Mouse (Mus musculus) brain, embryonic 14.5 days (tissue): ENCODE data around the gene Parva. TPM values are rescaled to one million over a fixed set of nuclear protein-coding genes. Genes with fewer than 3 reads are reported as not detected.

Experiments used
- DNase-seq: peaks from one replicate; pipeline ENCODE4 v3.0.0-alpha.2; 2011; ENCODE audit warnings: low read depth
- CTCF ChIP-seq: fragments of 200-500 bp; IDR thresholded peaks from 2 replicates; pipeline ENCODE4 v1.5.1; 2012; ENCODE audit warnings: inconsistent platforms, mild to moderate bottlenecking, moderate library complexity, borderline replicate concordance; ENCODE audit not compliant: insufficient read depth, insufficient read length; ENCODE audit errors: extremely low read depth
- POLR2A ChIP-seq: fragments of 200-500 bp; IDR thresholded peaks from 2 replicates; pipeline ENCODE4 v1.6.1; 2012; ENCODE audit warnings: mild to moderate bottlenecking, inconsistent platforms, borderline replicate concordance; ENCODE audit not compliant: poor library complexity, insufficient read depth, insufficient read length, severe bottlenecking; ENCODE audit errors: extremely low read depth
- polyA plus RNA-seq: library from polyadenylated mRNA; depleted of rRNA; stranded (reverse); fragments of >200 nt; gene quantifications from 2 replicates; pipeline ENCODE4 v1.2.3, GENCODE M21; 2012

Parva gene
- polyA plus RNA-seq, 1 experiment, result 33.6 TPM

DNA sequence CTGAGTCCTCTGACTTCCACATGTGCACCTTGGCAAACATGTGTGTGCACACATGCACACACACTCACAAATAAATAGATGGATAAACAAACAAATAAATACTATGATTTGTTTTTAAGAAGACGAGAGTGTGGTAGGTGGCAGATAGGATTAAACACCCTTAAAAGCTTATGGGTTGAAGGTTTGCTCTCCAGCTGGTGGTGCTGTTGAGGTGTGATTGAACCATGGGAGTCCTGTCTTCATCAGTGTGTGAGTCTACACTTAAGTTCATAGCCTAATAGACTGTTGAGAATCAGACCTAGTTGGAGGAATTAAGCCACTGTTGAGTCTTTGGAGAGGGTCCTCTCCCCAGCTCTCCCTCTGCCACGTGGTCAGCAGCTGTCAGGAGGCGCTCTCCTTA lies 38.6 kb downstream of the Parva start:
- TF ChIP-seq CTCF (peak; percentile 21; the same call in 1 of the 2 replicates), POLR2A (no peak)
- no peak for DNase-seq

DNA sequence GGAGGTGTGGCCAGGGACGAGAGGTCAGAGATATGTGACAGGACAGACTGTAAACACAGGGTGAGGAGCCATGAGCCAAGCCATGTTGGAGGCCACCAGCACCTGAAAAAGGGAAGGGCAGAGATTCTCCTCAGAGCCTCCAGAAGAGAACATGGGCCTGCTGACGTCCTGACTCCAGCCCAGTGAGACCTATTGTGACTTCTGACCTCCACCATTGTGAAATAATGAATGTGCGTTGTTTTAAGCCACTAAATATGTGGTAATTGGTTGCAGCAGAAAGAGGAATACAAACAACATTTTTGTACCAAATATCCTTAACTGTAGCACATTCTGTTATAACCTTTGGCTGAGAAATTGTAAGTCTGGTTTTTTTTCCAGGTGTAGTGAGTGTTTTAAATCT lies 39.5 kb downstream of the Parva start:
- no peak for DNase-seq
- TF ChIP-seq POLR2A (no peak), CTCF (no peak)

GRCm38 (mm10) chr7:112467687-112468111 lies 40.4 kb downstream of the Parva start:
- no peak for TF ChIP-seq POLR2A
- no peak for TF ChIP-seq CTCF

DNA sequence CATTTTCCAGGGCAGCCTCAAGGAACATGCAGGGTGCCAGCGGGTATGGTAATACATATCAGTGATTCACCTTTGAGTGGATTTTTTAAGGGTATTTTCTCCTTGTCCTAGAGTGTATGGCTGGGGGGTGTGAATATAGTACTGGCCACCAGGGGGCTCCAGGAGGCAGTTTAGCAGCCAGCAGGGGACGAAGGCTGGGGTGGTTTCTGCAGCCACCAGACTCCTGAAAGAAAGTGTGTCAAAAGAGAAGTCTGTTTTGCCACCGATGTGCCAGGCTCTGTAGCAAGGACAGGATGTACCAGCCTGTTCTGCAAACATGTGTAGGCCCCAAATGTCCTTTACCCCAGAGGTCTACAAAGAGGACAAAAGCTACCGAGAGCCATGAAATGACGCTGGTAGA lies 42.5 kb downstream of the Parva start:
- DNase-seq, result peak; percentile 84
- TF ChIP-seq POLR2A (no peak), CTCF (peak; percentile 86)

More at GRCm38 (mm10) chr7:112467687-112468111, 40.4 kb downstream of the Parva start:
- peak; percentile 89 for DNase-seq

DNA sequence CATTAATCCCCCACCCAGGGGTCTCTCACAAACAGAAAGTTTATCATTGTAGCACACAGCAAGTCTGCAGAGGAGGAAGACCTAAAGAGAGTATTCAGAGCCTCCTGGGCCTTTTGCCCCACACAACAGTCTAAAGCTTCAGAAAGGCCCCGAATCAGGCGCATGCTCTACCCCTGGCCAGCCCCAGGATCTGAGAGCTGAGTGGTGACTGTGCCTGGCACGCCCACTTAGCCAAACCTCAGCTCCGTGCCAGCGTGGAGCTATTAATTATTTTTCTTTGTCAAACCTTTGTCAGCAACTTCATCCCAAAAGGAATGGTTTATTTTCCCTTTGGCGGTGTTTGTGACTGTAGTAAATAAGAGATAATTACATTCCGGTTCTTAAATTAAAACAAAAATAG lies 44.0 kb downstream of the Parva start:
- peak; percentile 78 for DNase-seq
- no peak for TF ChIP-seq CTCF
- no peak for TF ChIP-seq POLR2A

GRCm38 (mm10) chr7:112472024-112472707 lies 44.9 kb downstream of the Parva start:
- no peak for TF ChIP-seq CTCF
- no peak for TF ChIP-seq POLR2A
- DNase-seq, result no peak

DNA sequence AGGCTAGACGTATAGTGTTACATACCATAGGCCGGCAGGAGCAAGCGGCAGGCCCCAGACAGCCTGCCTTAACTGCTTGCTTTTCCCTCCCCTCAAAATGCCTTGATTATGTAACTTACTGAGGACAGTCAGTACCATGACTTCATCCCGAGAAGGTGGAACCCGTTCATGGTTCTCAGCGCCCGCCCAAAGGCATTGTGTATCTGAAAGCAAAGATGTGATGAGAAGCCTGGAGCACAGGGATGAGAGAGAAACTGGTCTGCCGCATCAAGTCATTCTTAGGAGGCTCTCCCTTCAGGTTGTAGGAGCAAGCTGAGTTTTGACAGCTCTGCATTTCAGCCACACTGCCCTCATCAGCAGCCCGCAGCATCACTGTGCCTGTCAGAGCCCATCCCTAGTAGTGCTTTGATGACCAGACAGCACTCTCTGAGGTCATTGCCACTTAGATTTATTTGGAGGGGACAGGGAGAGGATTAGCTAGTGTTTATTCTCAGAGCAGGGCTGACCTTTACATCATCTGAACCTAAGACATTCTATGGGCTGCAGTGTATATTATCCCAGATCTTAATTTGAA lies 45.5 kb downstream of the Parva start:
- TF ChIP-seq POLR2A, result no peak
- no peak for TF ChIP-seq CTCF
- DNase-seq, result no peak

DNA sequence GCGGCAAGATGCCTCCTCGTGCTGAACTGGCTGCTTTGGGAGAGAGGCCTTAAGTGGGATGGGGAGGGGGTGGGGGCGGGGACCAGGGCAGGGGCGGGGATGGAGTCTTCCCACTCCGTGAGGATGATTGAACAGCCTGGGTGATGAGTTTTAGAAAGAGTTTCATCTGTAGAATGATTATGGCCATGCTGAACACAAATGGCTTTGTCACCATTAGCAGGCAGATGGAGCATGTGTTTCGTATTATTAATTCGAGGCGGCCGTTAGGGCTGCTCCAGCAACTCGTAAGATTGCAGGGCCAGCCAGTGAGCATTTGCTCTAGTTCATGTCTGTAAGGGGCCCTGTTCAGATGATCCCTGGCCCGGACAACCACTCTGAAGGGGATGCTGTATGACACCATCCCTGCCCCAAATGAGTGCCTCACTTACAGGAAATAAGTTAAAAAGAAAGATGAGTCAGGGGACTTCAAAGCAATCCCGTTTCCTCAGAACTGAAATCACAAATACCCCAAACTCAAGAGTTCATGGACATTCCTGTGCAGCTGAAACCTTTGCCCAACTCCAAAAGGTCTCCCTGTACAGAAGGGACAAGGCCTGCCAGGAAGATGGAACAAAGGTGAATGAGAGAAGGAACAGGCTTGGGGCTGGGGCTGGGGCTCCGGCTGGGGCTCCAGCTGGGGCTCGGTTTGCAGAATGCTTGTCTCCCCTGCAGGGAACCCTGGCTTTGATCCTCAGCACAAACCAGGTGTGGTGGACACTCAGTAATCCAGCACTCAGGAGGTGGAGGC lies 46.5 kb downstream of the Parva start:
- DNase-seq, result peak; percentile 68
- TF ChIP-seq CTCF (no peak), POLR2A (no peak)

GRCm38 (mm10) chr7:112479116-112479515 lies 51.8 kb downstream of the Parva start:
- TF ChIP-seq CTCF (no peak), POLR2A (no peak)
- no peak for DNase-seq

DNA sequence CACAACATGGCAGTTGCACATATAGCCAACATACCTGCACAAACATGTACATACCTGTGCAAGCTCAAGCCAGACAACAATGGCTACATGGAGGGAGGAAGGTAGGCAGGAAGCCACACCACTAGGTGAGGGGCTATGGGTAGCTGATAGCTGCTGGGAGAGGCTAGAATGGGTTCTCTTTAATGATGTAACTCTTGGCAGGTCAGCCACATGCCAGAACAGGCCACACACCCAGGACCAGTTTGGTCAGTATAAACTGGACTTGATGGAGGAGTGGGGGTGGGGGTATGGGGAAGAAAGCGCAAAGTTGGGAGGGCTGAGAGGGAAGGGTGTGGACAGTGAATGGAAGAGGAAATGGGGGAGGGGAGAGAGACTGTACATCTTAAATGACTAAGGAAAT lies 53.7 kb downstream of the Parva start:
- DNase-seq, result no peak
- TF ChIP-seq POLR2A, result no peak
- TF ChIP-seq CTCF, result no peak

GRCm38 (mm10) chr7:112482572-112482971 lies 55.3 kb downstream of the Parva start:
- no peak for DNase-seq
- no peak for TF ChIP-seq POLR2A
- no peak for TF ChIP-seq CTCF
